Mouse (Mus musculus) kidney, postnatal 25 days (tissue): ENCODE measurements at regions not wholly inside any gene's neighbourhood (a gene's known extent, or its start where the extent isn't known, plus 50 kb on each side); places are given as distances from the start of the nearest gene placed in this dataset.
A peak's percentile ranks its signal among the peaks of the same experiment; 100 is the strongest.

Source experiments
- DNase-seq, 2 experiments: peaks; one replicate each; pipeline ENCODE4 v3.0.0; 2021; ENCODE audit warnings: mixed read lengths in 2 of 2

GRCm38 (mm10) chr2:72769030-72769630 is 211.1 kb downstream of the Sp3 start:
- DNase-seq = no peak

DNA sequence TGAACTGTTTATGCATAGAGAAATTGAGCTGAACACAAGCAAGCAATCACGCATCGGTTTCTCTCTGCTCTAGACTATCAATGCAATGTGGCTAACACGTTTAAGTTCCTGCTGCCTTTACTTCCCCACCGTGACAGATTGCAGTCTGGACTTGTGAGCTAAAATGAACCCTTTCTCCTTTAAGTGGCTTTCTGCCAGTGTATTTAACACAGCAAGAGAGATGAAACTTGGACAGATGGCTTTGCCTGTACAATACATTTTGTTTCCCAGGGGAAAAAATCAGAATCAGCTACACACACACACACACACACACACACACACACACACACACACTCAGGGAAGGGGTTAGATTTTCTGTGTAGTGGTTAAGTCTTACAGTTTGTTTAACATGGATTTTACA is 206.8 kb downstream of the Sp3 start:
- DNase-seq = no peak

DNA sequence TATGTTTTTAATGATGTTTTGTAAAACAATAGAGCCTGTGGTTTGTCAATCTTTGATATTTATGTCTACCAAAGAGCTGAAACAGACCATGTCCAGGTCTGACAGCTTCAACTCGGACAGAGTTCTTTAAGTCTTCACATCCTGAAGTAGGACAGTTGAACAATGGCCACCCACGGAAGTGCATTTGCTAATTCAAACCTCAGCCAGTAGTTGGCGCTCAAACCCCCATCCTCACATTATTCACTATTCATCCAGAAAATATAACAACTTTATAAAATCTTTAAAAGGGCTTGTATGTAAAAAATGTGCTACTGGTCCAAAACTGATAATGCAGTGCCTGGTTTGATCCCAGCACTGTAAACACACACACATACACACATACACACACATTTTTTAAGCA is 202.9 kb downstream of the Sp3 start:
- DNase-seq = peak in 1 of 2 experiments; percentile 14

- DNase-seq = no peak
Measured at GRCm38 (mm10) chr2:72777806-72778510, 202.3 kb downstream of the Sp3 start.

DNA sequence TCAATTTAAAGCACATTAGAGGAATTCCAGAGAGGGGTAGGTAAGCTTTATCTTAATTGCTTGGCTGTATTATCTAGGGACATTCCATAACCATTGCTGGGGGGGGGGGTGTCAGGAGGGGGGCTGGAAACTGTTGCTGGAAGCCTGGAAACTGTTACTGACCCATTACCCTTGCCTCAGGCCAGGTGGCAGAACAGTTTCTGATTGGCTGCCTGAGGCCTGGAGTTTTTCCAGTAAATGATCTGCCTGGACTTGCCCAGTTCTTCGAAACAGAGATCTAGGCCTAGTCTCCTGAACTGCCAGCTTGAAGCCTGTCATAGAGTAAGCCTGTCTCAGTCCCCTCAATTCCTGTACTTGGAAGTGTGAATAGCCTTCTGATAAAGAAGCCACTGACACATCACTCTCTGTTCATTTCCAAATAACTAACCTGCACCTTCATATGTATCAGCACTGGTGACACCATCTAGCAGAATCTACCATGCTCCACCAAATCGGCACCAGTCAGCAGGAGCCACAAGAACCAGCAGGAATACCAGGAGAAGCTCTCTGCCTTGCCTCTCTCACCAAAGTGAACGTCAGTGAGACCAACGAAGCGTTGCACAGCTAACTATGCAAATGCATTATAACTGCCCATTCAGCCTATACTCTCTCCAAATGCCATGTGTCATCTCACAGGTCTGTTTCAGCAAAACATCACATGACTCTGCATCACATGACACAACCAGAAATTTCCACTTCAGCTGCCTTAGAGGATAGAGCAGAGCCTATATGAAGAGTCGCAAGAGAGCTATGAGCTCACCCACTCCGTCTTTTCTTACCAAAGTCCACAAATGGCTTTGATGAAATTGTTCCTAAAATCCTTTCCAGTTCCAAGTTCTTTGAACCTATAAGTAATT is 200.7 kb downstream of the Sp3 start:
- DNase-seq = no peak

GRCm38 (mm10) chr2:72781369-72782275 is 198.6 kb downstream of the Sp3 start:
- DNase-seq = no peak

DNA sequence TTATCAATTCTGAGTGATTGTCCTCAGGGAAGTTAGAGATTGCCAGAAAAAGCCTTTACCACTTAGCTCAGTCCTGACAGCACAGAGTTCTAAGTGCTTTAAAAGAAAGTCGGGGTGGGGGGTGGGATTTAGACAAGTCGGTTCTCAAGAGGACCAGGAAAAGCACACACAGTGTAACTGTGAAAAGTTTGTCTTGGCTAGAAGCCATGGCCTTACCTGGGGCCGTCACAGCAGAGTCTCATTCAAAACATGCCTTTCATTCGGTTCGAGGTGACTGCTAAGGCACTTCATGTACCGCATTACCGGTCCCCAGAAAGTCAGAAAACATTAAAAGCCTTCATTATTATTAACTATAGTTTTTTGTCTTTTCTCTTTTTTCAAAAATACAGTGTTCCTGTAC is 197.9 kb downstream of the Sp3 start:
- DNase-seq = peak; percentile 34 to 57

GRCm38 (mm10) chr2:72785365-72786043 is 194.7 kb downstream of the Sp3 start:
- no peak for DNase-seq

DNA sequence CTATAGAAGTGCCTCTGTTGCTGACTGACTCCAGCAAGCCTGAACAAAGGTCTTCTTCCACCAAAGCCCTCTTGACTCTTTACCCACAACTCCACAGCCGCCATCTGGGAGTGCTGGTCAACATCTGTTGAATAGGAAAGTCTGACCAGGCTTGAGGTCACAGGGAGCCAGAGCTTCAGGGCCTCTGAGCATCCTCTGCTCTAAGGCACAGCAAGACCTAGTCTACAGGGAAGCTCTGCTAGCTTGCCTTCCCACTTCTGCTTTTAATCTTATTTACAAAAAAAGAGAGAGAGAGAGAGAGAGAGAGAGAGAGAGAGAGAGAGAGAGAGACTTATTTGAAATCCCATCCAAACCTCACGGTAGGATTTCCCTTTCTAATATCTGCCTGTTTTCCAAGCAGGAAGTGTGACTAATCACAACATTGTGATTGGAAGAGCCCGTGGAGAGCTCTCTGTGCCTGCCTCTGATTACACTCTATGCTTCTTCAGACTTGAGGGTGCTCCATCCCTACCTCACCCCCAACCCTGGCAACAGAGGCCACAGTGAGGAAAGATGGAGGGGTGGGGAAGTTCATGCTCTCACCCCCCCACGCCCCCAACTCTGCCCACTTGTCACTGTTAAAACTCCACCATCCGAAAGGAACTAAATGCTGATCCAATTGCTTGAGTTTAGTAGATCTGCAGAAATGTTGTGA is 194.1 kb downstream of the Sp3 start:
- DNase-seq = no peak

DNA sequence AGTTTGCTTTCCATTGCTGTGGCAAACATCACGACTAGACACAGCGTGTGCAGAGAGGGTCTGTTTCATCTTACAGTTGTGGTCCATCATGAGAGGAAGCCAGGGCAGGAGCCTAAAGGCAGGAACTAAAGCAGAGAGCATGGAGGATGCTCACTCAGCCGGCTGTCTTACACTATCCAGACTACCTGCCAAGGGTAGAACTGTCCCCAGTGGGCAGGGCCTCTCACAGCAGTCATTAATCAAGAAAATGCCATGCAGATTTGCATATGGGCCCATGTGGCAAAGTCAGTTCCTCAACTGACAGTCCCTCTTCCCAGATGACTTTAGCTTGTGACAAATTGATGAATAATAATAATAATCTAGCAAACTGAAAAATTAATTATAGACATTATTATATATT is 192.6 kb downstream of the Sp3 start:
- DNase-seq = no peak

GRCm38 (mm10) chr2:72791496-72791895 is 188.8 kb downstream of the Sp3 start:
- no peak for DNase-seq

- DNase-seq = no peak
Measured at GRCm38 (mm10) chr2:72793424-72793823, 186.8 kb downstream of the Sp3 start.

DNA sequence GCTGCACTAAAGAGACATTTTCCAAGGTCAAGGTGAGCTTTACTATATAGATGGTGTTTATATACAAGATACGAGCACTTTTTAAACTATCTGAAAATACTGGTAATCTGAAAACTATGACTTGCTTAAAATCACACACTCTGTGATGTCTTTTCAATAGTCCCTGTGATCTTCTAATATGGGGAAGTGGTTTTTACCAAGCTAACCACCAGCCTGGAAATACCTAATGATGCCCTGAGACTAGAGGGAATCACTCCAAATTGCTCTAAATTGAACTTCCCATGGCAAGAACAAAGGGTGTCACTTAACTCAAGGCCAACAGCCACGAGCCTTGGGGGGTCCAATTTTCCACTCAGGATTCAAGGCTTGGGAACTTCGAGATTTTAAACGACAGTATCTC is 185.7 kb downstream of the Sp3 start:
- DNase-seq = no peak

DNA sequence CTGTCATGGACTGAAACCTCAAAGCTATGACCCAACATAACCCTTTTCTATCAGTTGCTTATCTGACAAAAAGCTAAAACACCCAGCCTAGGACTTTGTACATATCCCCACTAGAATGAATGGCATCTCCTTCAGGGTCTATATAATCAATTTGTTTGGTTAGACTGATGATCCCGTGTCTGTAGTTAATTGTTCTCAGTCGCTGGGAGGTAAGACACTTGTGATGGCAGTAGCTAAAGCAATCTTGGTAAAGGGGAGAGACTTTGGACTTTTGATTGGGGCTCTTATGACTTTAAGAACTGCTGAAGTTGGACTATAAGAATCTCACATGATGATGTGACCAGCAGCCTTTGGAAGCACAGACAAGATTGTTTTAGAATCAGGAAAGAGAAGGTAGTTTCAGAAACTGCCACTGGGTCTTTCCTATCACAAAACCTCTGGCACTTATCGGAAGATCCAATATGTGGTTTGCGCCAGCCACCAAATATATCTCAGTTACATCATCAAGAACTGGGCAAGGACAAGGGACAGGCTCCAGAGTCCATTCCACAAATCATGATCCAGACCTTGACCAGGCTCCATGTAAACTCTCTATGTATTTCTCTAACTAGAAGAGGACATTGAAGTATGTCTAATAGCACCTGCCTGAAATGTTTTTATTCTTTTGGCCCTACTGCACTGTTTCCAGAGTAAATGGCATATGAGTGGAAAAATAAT is 183.1 kb downstream of the Sp3 start:
- DNase-seq = no peak

- peak in 1 of 2 experiments; percentile 11 for DNase-seq
Measured at GRCm38 (mm10) chr2:72800696-72801095, 179.6 kb downstream of the Sp3 start.

GRCm38 (mm10) chr2:72813282-72813974 is 166.8 kb downstream of the Sp3 start:
- DNase-seq = no peak

DNA sequence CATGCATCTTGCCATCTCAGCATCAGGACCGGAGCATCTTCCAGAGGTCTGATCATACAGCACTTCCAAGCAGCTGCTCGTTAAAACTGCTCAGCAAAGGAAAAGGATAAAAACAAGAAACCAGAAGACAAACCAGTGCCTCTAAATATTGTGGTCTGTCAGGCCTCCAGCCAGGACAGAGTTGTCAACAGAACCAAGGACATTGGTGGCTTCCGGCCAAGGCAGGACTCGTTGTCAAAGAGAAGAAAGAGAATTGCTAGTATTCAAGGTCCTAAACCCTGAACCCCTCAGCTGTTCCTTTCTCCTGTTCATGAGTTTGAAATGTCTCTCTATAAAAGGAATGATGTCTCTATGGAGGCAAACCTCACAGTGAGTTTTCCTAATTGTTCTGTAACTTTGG is 155.0 kb downstream of the Sp3 start:
- DNase-seq = no peak

- no peak for DNase-seq
Measured at GRCm38 (mm10) chr2:72829139-72829538, 151.1 kb downstream of the Sp3 start.

GRCm38 (mm10) chr2:72832770-72833169 is 147.5 kb downstream of the Sp3 start:
- DNase-seq = no peak
